Mouse (Mus musculus) spleen, adult 2 months (tissue): Measurements from ENCODE around the gene Chn2.

Source experiments
- CTCF ChIP-seq: fragments of 200-500 bp; IDR thresholded peaks from 2 replicates; pipeline ENCODE4 v1.5.1; 2011; ENCODE audit warnings: mild to moderate bottlenecking, inconsistent platforms; ENCODE audit not compliant: insufficient read depth, insufficient read length, insufficient replicate concordance; ENCODE audit errors: extremely low read depth
- POLR2A ChIP-seq: fragments of 200-500 bp; IDR thresholded peaks from 2 replicates; pipeline ENCODE4 v1.6.1; 2011; ENCODE audit warnings: low read depth, low read length, inconsistent platforms

DNA sequence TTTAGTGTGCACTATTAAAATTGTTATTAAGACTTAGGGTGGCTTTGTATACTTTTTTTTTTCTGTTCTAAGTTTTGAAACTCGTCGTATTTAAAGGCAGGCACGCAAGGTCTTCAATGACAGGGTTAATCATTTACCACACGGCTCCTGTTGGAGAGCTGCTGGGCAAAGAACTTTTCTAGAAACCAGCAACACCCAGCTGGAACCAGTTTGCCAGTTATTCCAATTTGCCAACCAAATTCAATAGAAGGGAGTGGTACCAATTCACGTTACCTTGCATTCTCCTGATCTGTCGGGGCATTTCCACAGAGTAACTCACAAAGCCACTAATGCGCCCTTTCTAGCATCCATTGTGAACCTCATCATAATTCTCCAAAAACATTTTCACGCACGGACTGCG is 290.8 kb downstream of the Chn2 start:
- TF ChIP-seq CTCF, result no peak
- no peak for TF ChIP-seq POLR2A
